Mouse (Mus musculus) thymus, adult 2 months (tissue): ENCODE data around the gene Snd1.

Experiments
- CTCF ChIP-seq: fragments of 200-500 bp; IDR thresholded peaks from 2 replicates; pipeline ENCODE4 v1.5.1; 2012; ENCODE audit warnings: mild to moderate bottlenecking, control low read depth, low read length, moderate library complexity, borderline replicate concordance; ENCODE audit not compliant: control insufficient read depth, poor library complexity, insufficient read depth; ENCODE audit errors: extremely low read depth
- POLR2A ChIP-seq: fragments of 200-500 bp; IDR thresholded peaks from 2 replicates; pipeline ENCODE4 v1.6.1; 2012; ENCODE audit warnings: mild to moderate bottlenecking, low read length, control low read depth, moderate library complexity; ENCODE audit not compliant: control insufficient read depth, poor library complexity, insufficient read depth; ENCODE audit errors: extremely low read depth

DNA sequence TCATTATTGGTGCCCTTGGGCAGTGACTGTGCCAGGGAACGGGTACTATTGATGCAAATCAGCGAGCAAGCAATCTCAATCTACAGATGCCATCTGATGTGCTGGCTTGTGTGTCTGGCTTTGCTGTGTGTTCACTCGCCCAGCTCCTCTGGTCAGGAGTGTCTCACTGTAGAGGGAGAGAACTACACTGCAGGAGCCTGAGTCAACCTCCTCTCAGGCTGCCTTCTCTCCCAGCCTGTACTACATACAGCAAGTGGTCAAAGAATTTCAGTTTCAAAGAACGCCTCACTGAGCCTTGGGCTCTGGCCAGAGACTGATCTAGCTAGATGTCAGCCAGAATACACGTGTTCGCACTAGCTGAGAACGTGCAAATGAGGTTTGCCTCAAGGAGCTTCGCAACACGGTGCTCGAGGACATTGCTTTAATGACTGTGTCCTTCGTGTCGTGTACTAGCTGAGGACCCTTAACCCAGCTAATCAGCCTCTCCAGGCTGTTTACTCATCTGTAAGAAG, 420.1 kb downstream of the Snd1 start:
- no peak for TF ChIP-seq CTCF
- no peak for TF ChIP-seq POLR2A
